Mouse (Mus musculus): Measurements from ENCODE around the gene Arl10. TPM values are rescaled to one million over a fixed set of nuclear protein-coding genes. Genes with fewer than 3 reads are reported as not detected.
A peak's percentile ranks its signal among the peaks of the same experiment; 100 is the strongest.

Gene Arl10
- 10 to 100 TPM; 28.2 to 30.3 TPM for total RNA-seq (2021)
- long read RNA-seq, experiment 1, transcript Arl10-201 (4 exons, 1,046 nt), result major isoform, 8 of 13 reads
- long read RNA-seq, experiment 1, partial matches to known transcripts, result 4 of 13 reads
- long read RNA-seq, experiment 1, other reads (novel, unspliced or antisense), result 1 of 13 reads
- long read RNA-seq, experiment 2, transcript Arl10-201 (4 exons, 1,046 nt), result major isoform, 5 of 13 reads
- long read RNA-seq, experiment 2, partial matches to known transcripts, result 0 of 13 reads
- long read RNA-seq, experiment 2, other reads (novel, unspliced or antisense), result 8 of 13 reads

- peak; percentile 74 to 75 for DNase-seq (ENCODE audit: low spot score in 2 of 2)
Observed at GRCm38 (mm10) chr13:54574854-54575481, at the start of gene Arl10. Arl10 (plus strand) TSS chr13:54575015.

GRCm38 (mm10) chr13:54527140-54527539 lies 47.7 kb upstream of the Arl10 start:
- DNase-seq (ENCODE audit: low spot score in 2 of 2), result no peak

- DNase-seq (ENCODE audit: low spot score in 2 of 2), result no peak
Observed at GRCm38 (mm10) chr13:54532134-54532533, 42.7 kb upstream of the Arl10 start.

- DNase-seq (ENCODE audit: low spot score in 2 of 2), result no peak
Observed at GRCm38 (mm10) chr13:54548036-54548435, 26.8 kb upstream of the Arl10 start.

GRCm38 (mm10) chr13:54556176-54556575 lies 18.6 kb upstream of the Arl10 start:
- DNase-seq (ENCODE audit: low spot score in 2 of 2), result no peak

- DNase-seq (ENCODE audit: low spot score in 2 of 2), result peak in 1 of 2 experiments; percentile 30
Observed at GRCm38 (mm10) chr13:54556796-54557195, 18.0 kb upstream of the Arl10 start.

GRCm38 (mm10) chr13:54557652-54558051 lies 17.2 kb upstream of the Arl10 start:
- no peak for DNase-seq (ENCODE audit: low spot score in 2 of 2)

- DNase-seq (ENCODE audit: low spot score in 2 of 2), result no peak
Observed at GRCm38 (mm10) chr13:54559656-54560055, 15.2 kb upstream of the Arl10 start.

GRCm38 (mm10) chr13:54560608-54561007 lies 14.2 kb upstream of the Arl10 start:
- DNase-seq (ENCODE audit: low spot score in 2 of 2), result peak in 1 of 2 experiments; percentile 59

GRCm38 (mm10) chr13:54562562-54562961 lies 12.3 kb upstream of the Arl10 start:
- no peak for DNase-seq (ENCODE audit: low spot score in 2 of 2)

GRCm38 (mm10) chr13:54564232-54565200 lies 10.3 kb upstream of the Arl10 start:
- no peak for DNase-seq (ENCODE audit: low spot score in 2 of 2)

- peak; percentile 95 for DNase-seq (ENCODE audit: low spot score in 2 of 2)
Observed at GRCm38 (mm10) chr13:54565201-54565581, 9.6 kb upstream of the Arl10 start, which contains the start of gene 4833439L19Rik. 4833439L19Rik (minus strand) TSS chr13:54565435.

GRCm38 (mm10) chr13:54565594-54566345 lies 9.0 kb upstream of the Arl10 start:
- peak in 1 of 2 experiments; percentile 54 for DNase-seq (ENCODE audit: low spot score in 2 of 2)

- no peak for DNase-seq (ENCODE audit: low spot score in 2 of 2)
Observed at GRCm38 (mm10) chr13:54568380-54568779, 6.4 kb upstream of the Arl10 start.

- no peak for DNase-seq (ENCODE audit: low spot score in 2 of 2)
Observed at GRCm38 (mm10) chr13:54569282-54569681, 5.5 kb upstream of the Arl10 start.

- DNase-seq (ENCODE audit: low spot score in 2 of 2), result no peak
Observed at GRCm38 (mm10) chr13:54570736-54571135, 4.1 kb upstream of the Arl10 start.

GRCm38 (mm10) chr13:54571637-54572036 lies 3.2 kb upstream of the Arl10 start:
- no peak for DNase-seq (ENCODE audit: low spot score in 2 of 2)

GRCm38 (mm10) chr13:54572621-54573020 lies 2.2 kb upstream of the Arl10 start:
- DNase-seq (ENCODE audit: low spot score in 2 of 2), result no peak

GRCm38 (mm10) chr13:54575489-54575888 lies 674 bp downstream of the Arl10 start:
- DNase-seq (ENCODE audit: low spot score in 2 of 2), result no peak

GRCm38 (mm10) chr13:54577652-54578507 lies 3.1 kb downstream of the Arl10 start:
- no peak for DNase-seq (ENCODE audit: low spot score in 2 of 2)

All from left cerebral cortex, adult 18-20 months (tissue).